Mouse (Mus musculus) MEL (cell line): ENCODE results near the gene Crebbp. TPM values are rescaled to one million over a fixed set of nuclear protein-coding genes. Genes with fewer than 3 reads are reported as not detected.

Source experiments
- DNase-seq: peaks from one replicate; pipeline ENCODE4 v3.0.0; 2011; ENCODE audit warnings: low read depth, low spot score
- H3K27ac ChIP-seq: 2 replicates; pipeline ENCODE4 v1.5.1; 2012; ENCODE audit warnings: low read depth, mild to moderate bottlenecking, control low read depth, low read length, moderate library complexity; ENCODE audit not compliant: control insufficient read depth
- H3K27me3 ChIP-seq, 2 experiments: fragments of 150-350 bp in 1 of 2; sonication (generic) in 1 of 2; 2 replicates each; pipeline ENCODE4 v1.6.1; 2012; ENCODE audit warnings: low read length in 2 of 2, mild to moderate bottlenecking in 2 of 2, improper control_type of control experiment in 1 of 2, moderate library complexity in 1 of 2; ENCODE audit not compliant: insufficient read depth in 2 of 2, control insufficient read depth in 1 of 2
- H3K36me3 ChIP-seq, 2 experiments: 2 replicates each; pipeline ENCODE4 v1.6.1; 2012 to 2014; ENCODE audit warnings: low read length in 2 of 2, improper control_type of control experiment in 1 of 2, inconsistent platforms in 1 of 2, mild to moderate bottlenecking in 1 of 2; ENCODE audit not compliant: insufficient read depth in 2 of 2, control insufficient read depth in 1 of 2
- H3K4me1 ChIP-seq, 2 experiments: fragments of 150-350 bp in 1 of 2; sonication (generic) in 1 of 2; 2 replicates each; pipeline ENCODE4 v1.6.1; 2012; ENCODE audit warnings: low read length in 2 of 2, improper control_type of control experiment in 1 of 2, mild to moderate bottlenecking in 1 of 2; ENCODE audit not compliant: insufficient read depth in 2 of 2, control insufficient read depth in 1 of 2
- H3K4me3 ChIP-seq, 2 experiments: fragments of 150-350 bp in 1 of 2; sonication (generic) in 1 of 2; 2 replicates each; pipeline ENCODE4 v1.5.1; 2012; ENCODE audit warnings: low read depth in 2 of 2, low read length in 2 of 2, mild to moderate bottlenecking in 2 of 2, moderate library complexity in 2 of 2, control low read depth in 1 of 2, improper control_type of control experiment in 1 of 2; ENCODE audit not compliant: control insufficient read depth in 1 of 2, insufficient read depth in 1 of 2
- H3K79me2 ChIP-seq: 2 replicates; pipeline ENCODE4 v1.6.1; 2012; ENCODE audit warnings: mild to moderate bottlenecking, low read length, moderate library complexity; ENCODE audit not compliant: control insufficient read depth, poor library complexity, insufficient read depth
- H3K9ac ChIP-seq: 2 replicates; pipeline ENCODE4 v1.6.1; 2012; ENCODE audit warnings: low read depth, mild to moderate bottlenecking, control low read depth, low read length, moderate library complexity; ENCODE audit not compliant: control insufficient read depth, poor library complexity, severe bottlenecking
- H3K9me3 ChIP-seq: fragments of 150-350 bp; sonication (generic); replicated peaks from 2 replicates; pipeline ENCODE4 v1.6.1; 2012; ENCODE audit warnings: mild to moderate bottlenecking, low read length, improper control_type of control experiment, moderate library complexity; ENCODE audit not compliant: insufficient read depth
- BHLHE40 ChIP-seq: IDR thresholded peaks from 2 replicates; pipeline ENCODE4 v1.6.1; 2012; ENCODE audit warnings: low read depth, mild to moderate bottlenecking, inconsistent platforms, low read length, improper control_type of control experiment, borderline replicate concordance
- CHD2 ChIP-seq: IDR thresholded peaks from 2 replicates; pipeline ENCODE4 v1.6.1; 2011; ENCODE audit warnings: low read length, improper control_type of control experiment
- ELF1 ChIP-seq: IDR thresholded peaks from 2 replicates; pipeline ENCODE4 v1.6.1; 2014; ENCODE audit warnings: low read depth, mild to moderate bottlenecking, inconsistent platforms, low read length, improper control_type of control experiment, moderate library complexity
- EP300 ChIP-seq, 2 experiments: IDR thresholded peaks; 2 replicates each; pipeline ENCODE4 v1.6.1; 2011; ENCODE audit warnings: improper control_type of control experiment in 2 of 2, low read length in 2 of 2, low read depth in 1 of 2, mild to moderate bottlenecking in 1 of 2
- GABPA ChIP-seq: IDR thresholded peaks from 2 replicates; pipeline ENCODE4 v1.6.1; 2012; ENCODE audit warnings: low read depth, mild to moderate bottlenecking, inconsistent platforms, low read length, improper control_type of control experiment, moderate library complexity
- GATA1 ChIP-seq: IDR thresholded peaks from 2 replicates; pipeline ENCODE4 v1.6.1; 2011; ENCODE audit warnings: low read depth, low read length, improper control_type of control experiment
- HCFC1 ChIP-seq: IDR thresholded peaks from 2 replicates; pipeline ENCODE4 v1.6.1; 2012; ENCODE audit warnings: low read depth, mild to moderate bottlenecking, inconsistent platforms, low read length, improper control_type of control experiment, moderate library complexity
- KAT2A ChIP-seq: conservative IDR thresholded peaks from 2 replicates; pipeline ENCODE4 v1.6.1; 2012; ENCODE audit warnings: low read depth, low read length, improper control_type of control experiment, inconsistent platforms
- MAX ChIP-seq: IDR thresholded peaks from 2 replicates; pipeline ENCODE4 v1.6.1; 2011; ENCODE audit warnings: low read length, improper control_type of control experiment
- MXI1 ChIP-seq: IDR thresholded peaks from 2 replicates; pipeline ENCODE4 v1.6.1; 2011; ENCODE audit warnings: mild to moderate bottlenecking, low read depth, low read length, improper control_type of control experiment
- MYB ChIP-seq: IDR thresholded peaks from 2 replicates; pipeline ENCODE4 v1.6.1; 2011; ENCODE audit warnings: mild to moderate bottlenecking, low read depth, low read length, improper control_type of control experiment
- NELFE ChIP-seq: IDR thresholded peaks from 2 replicates; pipeline ENCODE4 v1.6.1; 2011; ENCODE audit warnings: low read depth, low read length, improper control_type of control experiment
- NRF1 ChIP-seq: IDR thresholded peaks from 2 replicates; pipeline ENCODE4 v1.6.1; 2014; ENCODE audit warnings: low read depth, mild to moderate bottlenecking, inconsistent platforms, low read length, improper control_type of control experiment, moderate library complexity; ENCODE audit not compliant: poor library complexity, insufficient read depth, severe bottlenecking
- POLR2A ChIP-seq, 2 experiments: IDR thresholded peaks; 2 replicates each; pipeline ENCODE4 v1.6.1; 2011 to 2012; ENCODE audit warnings: low read length in 2 of 2, mild to moderate bottlenecking in 2 of 2, control low read depth in 1 of 2, improper control_type of control experiment in 1 of 2, low read depth in 1 of 2, moderate library complexity in 1 of 2; ENCODE audit not compliant: control insufficient read depth in 1 of 2, insufficient read depth in 1 of 2, poor library complexity in 1 of 2
- POLR2AphosphoS5 ChIP-seq: IDR thresholded peaks from 2 replicates; pipeline ENCODE4 v1.6.1; 2012; ENCODE audit warnings: low read depth, borderline replicate concordance, mild to moderate bottlenecking, inconsistent platforms, low read length, moderate library complexity, mixed read lengths
- RAD21 ChIP-seq: IDR thresholded peaks from 2 replicates; pipeline ENCODE4 v1.6.1; 2011; ENCODE audit warnings: mild to moderate bottlenecking, low read depth, low read length, improper control_type of control experiment
- SMC3 ChIP-seq: IDR thresholded peaks from 2 replicates; pipeline ENCODE4 v1.6.1; 2011; ENCODE audit warnings: low read depth, low read length, improper control_type of control experiment
- TAL1 ChIP-seq: IDR thresholded peaks from 2 replicates; pipeline ENCODE4 v1.6.1; 2012; ENCODE audit warnings: mild to moderate bottlenecking, inconsistent platforms, low read length, moderate library complexity, mixed read lengths
- TBP ChIP-seq: IDR thresholded peaks from 2 replicates; pipeline ENCODE4 v1.8.0; 2011; ENCODE audit warnings: low read depth, low read length, improper control_type of control experiment
- TCF12 ChIP-seq: IDR thresholded peaks from 2 replicates; pipeline ENCODE4 v1.6.1; 2014; ENCODE audit warnings: low read depth, mild to moderate bottlenecking, inconsistent platforms, low read length, improper control_type of control experiment, moderate library complexity
- ZKSCAN1 ChIP-seq: IDR thresholded peaks from 2 replicates; pipeline ENCODE4 v1.6.1; 2012; ENCODE audit warnings: low read depth, mild to moderate bottlenecking, inconsistent platforms, low read length, improper control_type of control experiment, moderate library complexity
- polyA plus RNA-seq, 2 experiments: library from polyadenylated mRNA; stranded (reverse) in 1 of 2; unstranded in 1 of 2; fragments of >175 nt in 1 of 2; fragments of >200 nt in 1 of 2; gene quantifications; 2 replicates each; pipeline versions ENCODE4 v1.2.1 to v1.2.4; 2012; ENCODE audit warnings: low replicate concordance in 2 of 2, low read depth in 1 of 2; ENCODE audit not compliant: insufficient read length in 2 of 2, insufficient read depth in 1 of 2, missing spikeins in 1 of 2
- total RNA-seq: library from RNA; depleted of rRNA; stranded (reverse); fragments of 300-350 nt; gene quantifications from 2 replicates; pipeline ENCODE4 v1.2.3, GENCODE M21; 2012

The Crebbp gene
- total and polyA plus RNA-seq, 3 experiments, result 4.7 to 145 (median 7.0) TPM

- Histone ChIP-seq H3K27me3 (no peaks in the 10 kb centered on the region), H3K27ac (no peak overlapping the region), H3K4me3 (no peak overlapping the region), H3K9ac (no peak overlapping the region), H3K79me2 (no peaks in the 10 kb centered on the region), H3K36me3 (peaks cover 2 to 9% of the 10 kb centered on the region in 2 experiments; a peak in 3 of 4 replicates), H3K4me1 (peaks cover 4 to 5% of the 10 kb centered on the region in 2 experiments; a peak in 3 of 4 replicates), H3K9me3 (no peaks in the 10 kb centered on the region)
- TF ChIP-seq TAL1 (no peak), GATA1 (no peak), RAD21 (no peak), GABPA (no peak), POLR2A (IDR thresholded peaks at IDR 0.05; ENCODE audit: control insufficient read depth in 1 of 2, insufficient read depth in 1 of 2, low read depth in 1 of 2, low read length in 2 of 2, poor library complexity in 1 of 2) (no peak), ELF1 (no peak), NELFE (no peak), TBP (no peak), MYB (no peak), SMC3 (no peak), KAT2A (no peak), ZKSCAN1 (no peak), HCFC1 (no peak), POLR2AphosphoS5 (no peak)
- DNase-seq, result no peak
Observed at GRCm38 (mm10) chr16:4138541-4138940, 75.3 kb downstream of the Crebbp start.

GRCm38 (mm10) chr16:4133754-4134153 is 80.0 kb downstream of the Crebbp start:
- TF ChIP-seq MXI1 (no peak), BHLHE40 (no peak), TAL1 (no peak), MAX (no peak), RAD21 (no peak), EP300 (IDR thresholded peaks at IDR 0.05; ENCODE audit: low read depth in 1 of 2, low read length in 2 of 2) (peak; percentile 55 to 63), NRF1 (no peak), TCF12 (peak; percentile 30; the same call in 1 of the 2 replicates), CHD2 (no peak), GATA1 (peak; percentile 41; the same call in 1 of the 2 replicates), KAT2A (no peak), ZKSCAN1 (no peak)
- TF ChIP-seq, all 39 proteins: peak for 3
- no peaks in the 10 kb centered on the region for H3K9me3 ChIP-seq
- peak overlapping the region; percentile 43; the same call in 1 of the 2 replicates for H3K27ac ChIP-seq
- no peaks in the 10 kb centered on the region for H3K79me2 ChIP-seq
- no peak overlapping the region for H3K4me3 ChIP-seq
- no peak overlapping the region for H3K9ac ChIP-seq
- peaks cover 2 to 22% of the 10 kb centered on the region in 2 experiments; a peak in 3 of 4 replicates for H3K36me3 ChIP-seq
- DNase-seq, result peak; percentile 60
- peaks cover 7 to 9% of the 10 kb centered on the region in 2 experiments for H3K4me1 ChIP-seq
- no peaks in the 10 kb centered on the region for H3K27me3 ChIP-seq
